In genomic region chr12:8676341-8676740, GRCm38 (mm10) we compare ENCODE assay signal across 9 mouse cellular contexts. TPM values are rescaled to one million over a fixed set of nuclear protein-coding genes. Genes with fewer than 3 reads are reported as not detected.
A peak's percentile ranks its signal among the peaks of the same experiment; 100 is the strongest.
DNase-seq lines count a peak whose midpoint lies in the region; ATAC-seq and TF ChIP-seq lines count a peak whose summit lies in the region.
"Had no signal": no experiment of that assay in that cellular context is flagged by ENCODE, and none has a peak within 500 bp of the region (broad histone marks: within the 10 kb centered on the region; RNA-seq: fewer than 3 reads in every experiment).

No protein-coding gene starts in this region.

- peaks cover 22% of the 10 kb centered on the region for H3K36me3 ChIP-seq in megakaryocyte, embryonic 14.5 days (replicated peaks; ENCODE audit: low read length)
- no peaks in the 10 kb centered on the region for H3K36me3 ChIP-seq in forebrain, postnatal 0 days (ENCODE audit: insufficient read depth)
- H3K36me3 ChIP-seq in liver, embryonic 14.5 days (replicated peaks; ENCODE audit: control insufficient read depth, insufficient read depth, low read depth), result peaks cover 6% of the 10 kb centered on the region

- no peak for ATAC-seq in megakaryocyte, adult 5-6 weeks (ENCODE audit: poor library complexity, severe bottlenecking)
- no peak for ATAC-seq in forebrain, postnatal 0 days
- no peak for ATAC-seq in liver, embryonic 14.5 days (ENCODE audit: insufficient read depth)

- no peak for DNase-seq in forebrain, postnatal 0 days
- no peak for DNase-seq in liver, embryonic 14.5 days (ENCODE audit: low read depth in 3 of 3, low spot score in 3 of 3)
- no peak for DNase-seq in adrenal gland, adult 2 months
- no peak for DNase-seq in left cerebral cortex, adult 9 months (ENCODE audit: low spot score in 2 of 2)
- DNase-seq in right cerebral cortex, postnatal 25 days, result no peak
- DNase-seq: cerebellum, postnatal 25 days; kidney, postnatal 4 days had no signal

- peak overlapping the region; percentile 22 for H3K9ac ChIP-seq in forebrain, postnatal 0 days
- peak overlapping the region; percentile 48 for H3K9ac ChIP-seq in liver, embryonic 14.5 days (replicated peaks)

- peak overlapping the region; percentile 100 for H3K4me3 ChIP-seq in megakaryocyte, embryonic 14.5 days (replicated peaks)
- peak overlapping the region; percentile 21; the same call in 1 of the 2 replicates for H3K4me3 ChIP-seq in forebrain, postnatal 0 days (ENCODE audit: low read depth, low read length)
- peak overlapping the region in 1 of 2 experiments; percentile 92; a peak in 3 of 4 replicates for H3K4me3 ChIP-seq in liver, embryonic 14.5 days (ENCODE audit: insufficient read depth in 1 of 2, low read depth in 2 of 2, low read length in 2 of 2)

- H3K27me3 ChIP-seq in megakaryocyte, embryonic 14.5 days (replicated peaks), result no peaks in the 10 kb centered on the region
- no peaks in the 10 kb centered on the region for H3K27me3 ChIP-seq in forebrain, postnatal 0 days (ENCODE audit: insufficient read depth, low read length)
- no peaks in the 10 kb centered on the region for H3K27me3 ChIP-seq in liver, embryonic 14.5 days (ENCODE audit: control insufficient read depth, insufficient read depth, low read length)

- H3K4me1 ChIP-seq in megakaryocyte, embryonic 14.5 days, result peaks cover 38% of the 10 kb centered on the region
- peaks cover 20% of the 10 kb centered on the region for H3K4me1 ChIP-seq in forebrain, postnatal 0 days (ENCODE audit: insufficient read depth)
- peaks cover 16 to 18% of the 10 kb centered on the region in 2 experiments for H3K4me1 ChIP-seq in liver, embryonic 14.5 days (replicated peaks; ENCODE audit: control insufficient read depth in 2 of 2, insufficient read depth in 2 of 2, low read length in 1 of 2)

- 30% methylated on average over 6 of the region's 6 CpGs for WGBS in forebrain, postnatal 0 days
- WGBS in liver, embryonic 14.5 days (ENCODE audit: insufficient replicate concordance), result 69% methylated on average over 6 of the region's 6 CpGs

- H3K4me2 ChIP-seq in forebrain, postnatal 0 days (ENCODE audit: low read depth), result peak overlapping the region; percentile 66
- H3K4me2 ChIP-seq in liver, embryonic 14.5 days (ENCODE audit: low read depth), result peak overlapping the region; percentile 90

- no peak overlapping the region for H3K27ac ChIP-seq in forebrain, postnatal 0 days (ENCODE audit: low read depth, low read length)
- H3K27ac ChIP-seq in liver, embryonic 14.5 days, result no peak overlapping the region

- peaks cover 3% of the 10 kb centered on the region; the same call in 1 of the 2 replicates for H3K9me3 ChIP-seq in megakaryocyte, embryonic 14.5 days
- no peaks in the 10 kb centered on the region for H3K9me3 ChIP-seq in forebrain, postnatal 0 days (ENCODE audit: low read length)
- no peaks in the 10 kb centered on the region for H3K9me3 ChIP-seq in liver, embryonic 14.5 days (ENCODE audit: control insufficient read depth, low read length)

- no peak for TF ChIP-seq EP300 in liver, embryonic 14.5 days (IDR thresholded peaks at IDR 0.05; ENCODE audit: low read depth)

- TF ChIP-seq CTCF in forebrain, postnatal 0 days (IDR thresholded peaks at IDR 0.05; ENCODE audit: low read depth), result no peak
- TF ChIP-seq CTCF in liver, embryonic 14.5 days (IDR thresholded peaks at IDR 0.05; ENCODE audit: low read depth), result no peak

RNA-seq across cellular contexts. Expression of gene Pum2, which starts 2.4 kb away (rescaled TPM):
- 1.1 and 9.0 TPM in 2 replicates for polyA plus RNA-seq in megakaryocyte, embryonic 14.5 days (2012; ENCODE audit: insufficient read depth, low replicate concordance)
- total RNA-seq in megakaryocyte, adult 5-6 weeks (2015), result 152 and 162 TPM in 2 replicates
- 119 and 124 TPM in 2 replicates for total RNA-seq in megakaryocyte, adult 5-6 weeks (2017)
- 103 and 133 TPM in 2 replicates for total RNA-seq in forebrain, postnatal 0 days (2014; rRNA removed)
- 29.8 and 37.2 TPM in 2 replicates for polyA plus RNA-seq in forebrain, postnatal 0 days (2015; fragmentation: Nextera tagmentation; extraction: Ambion mirVana)
- 17.3 and 20.6 TPM in 2 replicates for polyA plus RNA-seq in liver, embryonic 14.5 days (2012; rRNA removed)
- 18.4 and 20.8 TPM in 2 replicates for polyA plus RNA-seq in liver, embryonic 14.5 days (2014; fragmentation: Nextera tagmentation; extraction: Ambion mirVana)
- 100 to 1,000 TPM; 118 to 121 TPM for total RNA-seq in adrenal gland, adult 2 months (2021)
- 28.8 and 33.5 TPM in 2 replicates for polyA plus RNA-seq in adrenal gland, adult 2 months (2012; rRNA removed)
